9 mouse cellular contexts compared by ENCODE assay signal in genomic region chr4:83273616-83274050, GRCm38 (mm10). TPM values are rescaled to one million over a fixed set of nuclear protein-coding genes. Genes with fewer than 3 reads are reported as not detected.
DNase-seq lines count a peak whose midpoint lies in the region; ATAC-seq lines count a peak whose summit lies in the region.
"Had no signal": no experiment of that assay in that cellular context is flagged by ENCODE, and none has a peak within 500 bp of the region (broad histone marks: within the 10 kb centered on the region; RNA-seq: fewer than 3 reads in every experiment).

No protein-coding gene starts in this region.

- no peak for DNase-seq in frontal cortex, postnatal 36 days (ENCODE audit: low spot score in 2 of 2)
- peak; percentile 31 for DNase-seq in naive thymus-derived CD4-positive, alpha-beta T cell, adult 2 months (ENCODE audit: low read depth)
- no peak for DNase-seq in embryo, embryonic 9.5 days (ENCODE audit: extremely low spot score)
- no peak for DNase-seq in layer of hippocampus, adult 9-10 months (ENCODE audit: low spot score)
- no peak for DNase-seq in right cerebral cortex, postnatal 36 days (ENCODE audit: low spot score in 2 of 2)

- peak; percentile 73; the same call in 1 of the 2 replicates for ATAC-seq in frontal cortex, adult (ENCODE audit: low TSS enrichment)
- ATAC-seq in activated CD4-positive, CD25-positive, alpha-beta regulatory T cell, adult 4 months, result peak; percentile 98
- ATAC-seq in inflammation-experienced regulatory T-cells, adult 6 months, result peak; percentile 99
- ATAC-seq: intestine, embryonic 16.5 days had no signal

RNA-seq across cellular contexts. Expression of gene Ttc39b, which starts 50.4 kb away (rescaled TPM):
- 100 to 1,000 TPM; 121 to 125 TPM for polyA plus RNA-seq in activated CD4-positive, CD25-positive, alpha-beta regulatory T cell, adult 4 months (2017; shearing (Covaris generic))
- 100 to 1,000 TPM; 108 to 137 (median 120) TPM for polyA plus RNA-seq in inflammation-experienced regulatory T-cells, adult 6 months (2017; shearing (Covaris generic))
